16 mouse cellular contexts compared by ENCODE assay signal in the genomic region with DNA sequence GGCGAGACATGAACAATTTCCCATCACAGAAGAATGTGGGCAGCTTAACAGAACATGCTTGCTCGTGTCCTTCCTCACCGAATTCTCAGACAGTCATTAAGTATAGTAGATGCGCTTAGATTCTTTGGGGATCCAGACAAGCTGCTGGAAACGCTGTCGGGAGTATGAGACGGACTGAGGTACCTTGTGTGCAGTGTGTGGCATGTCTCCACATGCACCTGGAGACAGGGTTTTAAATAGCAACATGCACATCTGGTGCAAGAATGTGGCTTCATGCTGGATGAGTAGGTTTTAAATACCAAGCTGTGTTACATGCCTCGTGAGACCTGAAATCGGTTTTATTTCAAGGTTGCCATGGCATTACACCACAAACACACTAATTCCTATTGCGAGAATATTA.
DNase-seq lines count a peak whose midpoint lies in the region; ATAC-seq and TF ChIP-seq lines count a peak whose summit lies in the region.
"Had no signal": no experiment of that assay in that cellular context is flagged by ENCODE, and none has a peak within 500 bp of the region (broad histone marks: within the 10 kb centered on the region; RNA-seq: fewer than 3 reads in every experiment).

No protein-coding gene starts in this region.

- no peak overlapping the region for H3K4me3 ChIP-seq in forebrain, postnatal 0 days (ENCODE audit: low read depth, low read length)
- H3K4me3 ChIP-seq in forebrain, embryonic 14.5 days (ENCODE audit: low read depth, low read length): no peak overlapping the region
- H3K4me3 ChIP-seq in midbrain, embryonic 11.5 days (ENCODE audit: low read depth, low read length): no peak overlapping the region
- H3K4me3 ChIP-seq in midbrain, embryonic 14.5 days (replicated peaks; ENCODE audit: low read depth, low read length): no peak overlapping the region
- H3K4me3 ChIP-seq in embryonic facial prominence, embryonic 14.5 days (ENCODE audit: low read depth, low read length): no peak overlapping the region
- H3K4me3 ChIP-seq in left cerebral cortex, adult 2 months: no peak overlapping the region
- H3K4me3 ChIP-seq: embryonic facial prominence, embryonic 15.5 days; forebrain, embryonic 15.5 days; heart, embryonic 13.5 days had no signal

- WGBS in forebrain, postnatal 0 days: 81% methylated on average over 10 of the region's 10 CpGs
- WGBS in forebrain, embryonic 14.5 days: 84% methylated on average over 10 of the region's 10 CpGs
- 84% methylated on average over 10 of the region's 10 CpGs for WGBS in midbrain, embryonic 11.5 days
- 84% methylated on average over 10 of the region's 10 CpGs for WGBS in midbrain, embryonic 14.5 days
- 69% methylated on average over 10 of the region's 10 CpGs for WGBS in embryonic facial prominence, embryonic 14.5 days

- intact Hi-C loops in left cerebral cortex, adult 2 months (cut with DNase I): no loop called here
- intact Hi-C loops in left cerebral cortex, postnatal 10 days (cut with DNase I): no loop called here

- no peaks in the 10 kb centered on the region for H3K4me1 ChIP-seq in forebrain, postnatal 0 days (ENCODE audit: insufficient read depth)
- no peaks in the 10 kb centered on the region for H3K4me1 ChIP-seq in forebrain, embryonic 14.5 days (ENCODE audit: control insufficient read depth, insufficient read depth, low read length)
- H3K4me1 ChIP-seq in midbrain, embryonic 11.5 days (ENCODE audit: control insufficient read depth, insufficient read depth, low read length): no peaks in the 10 kb centered on the region
- H3K4me1 ChIP-seq in midbrain, embryonic 14.5 days (ENCODE audit: control insufficient read depth, insufficient read depth, low read length): no peaks in the 10 kb centered on the region
- no peaks in the 10 kb centered on the region for H3K4me1 ChIP-seq in embryonic facial prominence, embryonic 14.5 days (ENCODE audit: control insufficient read depth, insufficient read depth, low read length)
- H3K4me1 ChIP-seq: embryonic facial prominence, embryonic 15.5 days; forebrain, embryonic 15.5 days had no signal

- no peaks in the 10 kb centered on the region for H3K27me3 ChIP-seq in forebrain, postnatal 0 days (ENCODE audit: insufficient read depth, low read length)
- H3K27me3 ChIP-seq in forebrain, embryonic 14.5 days (replicated peaks; ENCODE audit: control insufficient read depth, insufficient read depth, low read length): no peaks in the 10 kb centered on the region
- no peaks in the 10 kb centered on the region for H3K27me3 ChIP-seq in midbrain, embryonic 11.5 days (ENCODE audit: control insufficient read depth, insufficient read depth, low read length)
- no peaks in the 10 kb centered on the region for H3K27me3 ChIP-seq in midbrain, embryonic 14.5 days (ENCODE audit: control insufficient read depth, insufficient read depth, low read length)
- no peaks in the 10 kb centered on the region for H3K27me3 ChIP-seq in embryonic facial prominence, embryonic 14.5 days (replicated peaks; ENCODE audit: control insufficient read depth, insufficient read depth, low read length)
- H3K27me3 ChIP-seq in splenic B cell, adult 2 months (ENCODE audit: control insufficient read depth, insufficient read depth, low read length, poor library complexity, severe bottlenecking): no peaks in the 10 kb centered on the region
- H3K27me3 ChIP-seq: embryonic facial prominence, embryonic 15.5 days; forebrain, embryonic 15.5 days; heart, embryonic 13.5 days had no signal

- no peak overlapping the region for H3K4me2 ChIP-seq in forebrain, postnatal 0 days (ENCODE audit: low read depth)
- H3K4me2 ChIP-seq in forebrain, embryonic 14.5 days (ENCODE audit: low read length): no peak overlapping the region
- no peak overlapping the region for H3K4me2 ChIP-seq in midbrain, embryonic 11.5 days
- H3K4me2 ChIP-seq in midbrain, embryonic 14.5 days (ENCODE audit: low read length): no peak overlapping the region
- no peak overlapping the region for H3K4me2 ChIP-seq in embryonic facial prominence, embryonic 14.5 days (ENCODE audit: low read depth, low read length)
- H3K4me2 ChIP-seq: embryonic facial prominence, embryonic 15.5 days; forebrain, embryonic 15.5 days; heart, embryonic 13.5 days had no signal

- no peaks in the 10 kb centered on the region for H3K36me3 ChIP-seq in forebrain, postnatal 0 days (ENCODE audit: insufficient read depth)
- no peaks in the 10 kb centered on the region for H3K36me3 ChIP-seq in forebrain, embryonic 14.5 days (ENCODE audit: control insufficient read depth, insufficient read depth, low read length)
- no peaks in the 10 kb centered on the region for H3K36me3 ChIP-seq in midbrain, embryonic 11.5 days (ENCODE audit: control insufficient read depth, insufficient read depth, low read length)
- H3K36me3 ChIP-seq in midbrain, embryonic 14.5 days (ENCODE audit: control insufficient read depth, insufficient read depth, low read length): no peaks in the 10 kb centered on the region
- H3K36me3 ChIP-seq in embryonic facial prominence, embryonic 14.5 days (ENCODE audit: control insufficient read depth, insufficient read depth, low read length): no peaks in the 10 kb centered on the region
- H3K36me3 ChIP-seq in splenic B cell, adult 2 months (ENCODE audit: control insufficient read depth, insufficient read depth, low read length, poor library complexity, severe bottlenecking): no peaks in the 10 kb centered on the region
- H3K36me3 ChIP-seq: embryonic facial prominence, embryonic 15.5 days; forebrain, embryonic 15.5 days; heart, embryonic 13.5 days had no signal

- peaks cover 68% of the 10 kb centered on the region for H3K9me3 ChIP-seq in forebrain, postnatal 0 days (ENCODE audit: low read length)
- peaks cover 55% of the 10 kb centered on the region for H3K9me3 ChIP-seq in forebrain, embryonic 14.5 days (replicated peaks; ENCODE audit: control insufficient read depth, low read length)
- peaks cover 53% of the 10 kb centered on the region for H3K9me3 ChIP-seq in midbrain, embryonic 11.5 days (ENCODE audit: control insufficient read depth, low read length)
- peaks cover 74% of the 10 kb centered on the region for H3K9me3 ChIP-seq in midbrain, embryonic 14.5 days (ENCODE audit: control insufficient read depth, low read length)
- peaks cover 70% of the 10 kb centered on the region for H3K9me3 ChIP-seq in embryonic facial prominence, embryonic 14.5 days (ENCODE audit: control insufficient read depth, low read length)

- H3K9ac ChIP-seq in forebrain, postnatal 0 days: no peak overlapping the region
- H3K9ac ChIP-seq in forebrain, embryonic 14.5 days (ENCODE audit: low read length): no peak overlapping the region
- no peak overlapping the region for H3K9ac ChIP-seq in midbrain, embryonic 11.5 days (ENCODE audit: low read length)
- H3K9ac ChIP-seq in midbrain, embryonic 14.5 days (replicated peaks; ENCODE audit: low read length): no peak overlapping the region
- no peak overlapping the region for H3K9ac ChIP-seq in embryonic facial prominence, embryonic 14.5 days (ENCODE audit: low read depth, low read length)
- H3K9ac ChIP-seq: embryonic facial prominence, embryonic 15.5 days; forebrain, embryonic 15.5 days; heart, embryonic 13.5 days had no signal

- H3K27ac ChIP-seq in forebrain, postnatal 0 days (ENCODE audit: low read depth, low read length): no peak overlapping the region
- no peak overlapping the region for H3K27ac ChIP-seq in forebrain, embryonic 14.5 days (ENCODE audit: low read depth, low read length)
- H3K27ac ChIP-seq in midbrain, embryonic 11.5 days (ENCODE audit: low read depth, low read length): no peak overlapping the region
- H3K27ac ChIP-seq in midbrain, embryonic 14.5 days (replicated peaks; ENCODE audit: low read depth, low read length): no peak overlapping the region
- H3K27ac ChIP-seq in embryonic facial prominence, embryonic 14.5 days (replicated peaks; ENCODE audit: low read depth, low read length): no peak overlapping the region
- H3K27ac ChIP-seq in left cerebral cortex, adult 2 months: no peak overlapping the region
- H3K27ac ChIP-seq: embryonic facial prominence, embryonic 15.5 days; forebrain, embryonic 15.5 days; heart, embryonic 13.5 days had no signal

- ATAC-seq in forebrain, postnatal 0 days: peak; percentile 17; the same call in 1 of the 2 replicates
- no peak for ATAC-seq in forebrain, embryonic 14.5 days
- no peak for ATAC-seq in midbrain, embryonic 11.5 days (ENCODE audit: low FRiP score)
- no peak for ATAC-seq in midbrain, embryonic 14.5 days (ENCODE audit: low FRiP score, low TSS enrichment)
- peak; percentile 73 for ATAC-seq in embryonic facial prominence, embryonic 14.5 days (ENCODE audit: low read depth)
- ATAC-seq: forebrain, embryonic 15.5 days had no signal

- TF ChIP-seq CTCF in forebrain, postnatal 0 days (IDR thresholded peaks at IDR 0.05; ENCODE audit: low read depth): no peak
- no peak for TF ChIP-seq CTCF in left cerebral cortex, adult 2 months (IDR thresholded peaks at IDR 0.05)

- DNase-seq in forebrain, postnatal 0 days: no peak
- no peak for DNase-seq in forebrain, embryonic 14.5 days (ENCODE audit: low spot score)
- peak; percentile 84 for DNase-seq in midbrain, embryonic 11.5 days (ENCODE audit: low spot score, missing footprints)
- no peak for DNase-seq in midbrain, embryonic 14.5 days
- peak; percentile 83 for DNase-seq in embryonic facial prominence, embryonic 14.5 days (ENCODE audit: low spot score)
- DNase-seq in splenic B cell, adult 2 months (ENCODE audit: low read depth, low spot score): peak; percentile 11
- DNase-seq in left cerebral cortex, adult 2 months (ENCODE audit: extremely low spot score in 1 of 2, low spot score in 2 of 2): no peak
- no peak for DNase-seq in left cerebral cortex, postnatal 10 days (ENCODE audit: extremely low spot score in 1 of 2, low spot score in 2 of 2)
- DNase-seq: B cell, adult 2 months; cerebellum, adult 8-10 months; gastrocnemius, postnatal 14 days; kidney, postnatal 36 days; right cerebral cortex, adult 18-20 months had no signal

Comparison
In these comparisons a context has a peak if more than half of its experiments do, and no peak if none do; other contexts are left out.
1. ATAC-seq: peak in forebrain, postnatal 0 days (single experiment) and embryonic facial prominence, embryonic 14.5 days (single experiment); none in forebrain, embryonic 14.5 days (single experiment), midbrain, embryonic 11.5 days (single experiment) and midbrain, embryonic 14.5 days (single experiment).
2. DNase-seq: peak in midbrain, embryonic 11.5 days (single experiment), embryonic facial prominence, embryonic 14.5 days (single experiment) and splenic B cell, adult 2 months (single experiment); none in forebrain, postnatal 0 days (single experiment), forebrain, embryonic 14.5 days (single experiment), midbrain, embryonic 14.5 days (single experiment), left cerebral cortex, adult 2 months (0 of 2) and left cerebral cortex, postnatal 10 days (0 of 2).